Mouse (Mus musculus) limb, embryonic 14.5 days (tissue): ENCODE measurements at regions not wholly inside any gene's neighbourhood (a gene's known extent, or its start where the extent isn't known, plus 50 kb on each side); places are given as distances from the start of the nearest gene placed in this dataset.

Source experiments
- ATAC-seq: fragments of 200-750 bp; cut with Nextera tagmentation; 2 replicates; pipeline ENCODE4 v1.8.0; 2017; ENCODE audit warnings: low read depth, moderate number of reproducible peaks, moderate TSS enrichment; ENCODE audit not compliant: low FRiP score
- DNase-seq: peaks from one replicate; pipeline ENCODE4 v3.0.0-alpha.2; 2015; ENCODE audit warnings: low spot score
- H3K27ac ChIP-seq: fragments of 300-500 bp; sonication (generic); replicated peaks from 2 replicates; pipeline ENCODE4 v1.5.1; 2014; ENCODE audit warnings: low read depth, mild to moderate bottlenecking, low read length, moderate library complexity, mixed read lengths
- H3K27me3 ChIP-seq: fragments of 300-500 bp; sonication (generic); 2 replicates; pipeline ENCODE4 v1.6.1; 2014; ENCODE audit warnings: low read length, mixed read lengths; ENCODE audit not compliant: control insufficient read depth, insufficient read depth
- H3K36me3 ChIP-seq: fragments of 300-500 bp; sonication (generic); 2 replicates; pipeline ENCODE4 v1.6.1; 2014; ENCODE audit warnings: mild to moderate bottlenecking, low read length, moderate library complexity, mixed read lengths; ENCODE audit not compliant: control insufficient read depth, insufficient read depth
- H3K4me1 ChIP-seq: fragments of 300-500 bp; sonication (generic); 2 replicates; pipeline ENCODE4 v1.6.1; 2014; ENCODE audit warnings: antibody characterized with exemption, low read length, mixed read lengths; ENCODE audit not compliant: control insufficient read depth, insufficient read depth
- H3K4me2 ChIP-seq: fragments of 300-500 bp; sonication (generic); replicated peaks from 2 replicates; pipeline ENCODE4 v1.6.1; 2014; ENCODE audit warnings: low read depth, mild to moderate bottlenecking, low read length, moderate library complexity; ENCODE audit not compliant: severe bottlenecking
- H3K4me3 ChIP-seq: fragments of 300-500 bp; sonication (generic); replicated peaks from 2 replicates; pipeline ENCODE4 v1.5.1; 2014; ENCODE audit warnings: low read length
- H3K9ac ChIP-seq: fragments of 300-500 bp; sonication (generic); 2 replicates; pipeline ENCODE4 v1.6.1; 2014; ENCODE audit warnings: mild to moderate bottlenecking, low read depth, low read length, moderate library complexity; ENCODE audit not compliant: severe bottlenecking
- H3K9me3 ChIP-seq: fragments of 300-500 bp; sonication (generic); 2 replicates; pipeline ENCODE4 v1.6.1; 2016; ENCODE audit warnings: low read length; ENCODE audit not compliant: control insufficient read depth
- POLR2A ChIP-seq: fragments of 200-500 bp; IDR thresholded peaks from 2 replicates; pipeline ENCODE4 v1.8.0; 2012; ENCODE audit warnings: inconsistent platforms, mild to moderate bottlenecking, moderate library complexity, borderline replicate concordance; ENCODE audit not compliant: insufficient read depth, insufficient read length; ENCODE audit errors: extremely low read depth
- WGBS: fragments of 180-500 bp; shearing (Covaris S2); extraction: QIAGEN DNeasy Blood & Tissue Kit; methylation state at CpG from one replicate; pipeline ENCODE4 v1.1.7; 2014; 5-methylcytosine and 5-hydroxymethylcytosine counted together

DNA sequence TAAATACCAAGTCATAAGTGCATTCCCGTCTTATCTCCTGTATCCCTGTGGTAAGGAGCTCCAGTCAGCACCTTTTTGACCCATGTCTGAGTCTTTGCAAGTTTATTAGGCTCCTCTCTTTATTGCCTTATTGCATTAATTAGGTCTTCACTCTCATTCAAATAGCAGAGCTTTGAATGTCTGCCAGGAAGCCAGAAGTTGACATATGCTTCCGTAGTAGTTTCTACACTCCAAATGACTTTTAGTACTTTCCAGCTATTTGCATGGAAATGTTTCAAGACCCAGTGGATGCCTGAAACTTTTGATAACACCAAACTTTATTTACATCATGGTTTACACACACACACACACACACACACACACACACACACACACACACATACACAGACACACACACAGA, 153.2 kb upstream of the Tmem28 start:
- no peaks in the 10 kb centered on the region for H3K9me3 ChIP-seq
- peaks cover 4% of the 10 kb centered on the region; the same call in 1 of the 2 replicates for H3K27me3 ChIP-seq
- no peaks in the 10 kb centered on the region for H3K36me3 ChIP-seq
- H3K4me1 ChIP-seq, result no peaks in the 10 kb centered on the region
- DNase-seq (no peak), ATAC-seq (no peak)
- no peak for TF ChIP-seq POLR2A
- no peak overlapping the region for H3K4me3 ChIP-seq
- no peak overlapping the region for H3K9ac ChIP-seq
- H3K27ac ChIP-seq, result no peak overlapping the region
- no peak overlapping the region for H3K4me2 ChIP-seq
- WGBS, result 63% methylated on average over 2 of the region's 2 CpGs

GRCm38 (mm10) chrX:99662566-99662965, 158.3 kb upstream of the Tmem28 start:
- peaks cover 8% of the 10 kb centered on the region; the same call in 1 of the 2 replicates for H3K27me3 ChIP-seq
- H3K4me1 ChIP-seq, result peaks cover 3% of the 10 kb centered on the region
- H3K9me3 ChIP-seq, result no peaks in the 10 kb centered on the region
- no peak for DNase-seq
- no peak overlapping the region for H3K27ac ChIP-seq
- no peak for ATAC-seq
- 19% methylated on average over 3 of the region's 3 CpGs for WGBS
- H3K36me3 ChIP-seq, result no peaks in the 10 kb centered on the region
- no peak overlapping the region for H3K4me2 ChIP-seq
- H3K9ac ChIP-seq, result no peak overlapping the region
- H3K4me3 ChIP-seq, result no peak overlapping the region
- no peak for TF ChIP-seq POLR2A

DNA sequence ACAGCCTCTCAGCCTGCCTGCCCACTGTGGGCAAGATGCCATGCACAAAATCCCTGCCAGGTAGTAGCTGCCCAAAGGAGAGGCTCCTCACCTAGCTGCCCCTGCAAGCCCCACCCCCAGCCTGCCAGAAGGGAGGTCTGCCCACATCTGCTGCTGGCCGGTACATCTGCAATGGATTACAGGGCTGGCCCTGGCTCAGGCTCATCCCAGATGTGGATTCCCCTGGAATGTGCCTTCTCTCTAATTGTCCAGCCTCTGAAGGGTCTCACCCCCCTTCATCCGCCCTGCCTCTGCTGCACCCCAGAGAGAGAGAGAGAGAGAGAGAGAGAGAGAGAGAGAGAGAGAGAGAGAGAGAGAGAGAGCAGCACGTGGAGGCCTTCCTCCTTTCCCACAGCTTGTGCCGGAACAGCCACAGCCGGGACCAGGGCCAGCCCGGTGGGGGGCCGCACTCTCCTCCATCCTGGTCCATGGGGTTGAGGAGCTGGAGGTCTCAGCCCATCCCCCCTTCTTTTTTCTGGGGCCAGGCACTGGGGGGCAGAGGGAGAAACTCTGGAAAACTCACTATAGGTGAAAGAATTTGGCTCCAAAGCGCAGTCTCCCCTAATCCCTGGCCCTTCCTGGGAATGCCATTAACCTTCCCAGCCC, 161.2 kb upstream of the Tmem28 start:
- Histone ChIP-seq H3K4me2 (no peak overlapping the region), H3K9ac (no peak overlapping the region), H3K36me3 (no peaks in the 10 kb centered on the region), H3K4me1 (peaks cover 3% of the 10 kb centered on the region), H3K27me3 (0 out of 2 replicates have a peak, but pooled peaks cover 3% of the 10 kb centered on the region), H3K9me3 (no peaks in the 10 kb centered on the region), H3K4me3 (no peak overlapping the region), H3K27ac (no peak overlapping the region)
- ATAC-seq (peak; percentile 76), DNase-seq (peak; percentile 38)
- TF ChIP-seq POLR2A, result no peak
- 14% methylated on average over 8 of the region's 8 CpGs for WGBS

- H3K27me3 ChIP-seq, result 0 out of 2 replicates have a peak, but pooled peaks cover 3% of the 10 kb centered on the region
- WGBS, result 27% methylated on average over 8 of the region's 8 CpGs
- ATAC-seq, result peak; percentile 48; the same call in 1 of the 2 replicates
These were observed 162.9 kb upstream of the Tmem28 start for GRCm38 (mm10) chrX:99657790-99658451.

GRCm38 (mm10) chrX:99656988-99657387, 163.8 kb upstream of the Tmem28 start:
- 0 out of 2 replicates have a peak, but pooled peaks cover 3% of the 10 kb centered on the region for H3K27me3 ChIP-seq
- no peak overlapping the region for H3K4me3 ChIP-seq
- TF ChIP-seq POLR2A, result no peak
- H3K27ac ChIP-seq, result no peak overlapping the region
- H3K4me1 ChIP-seq, result peaks cover 3% of the 10 kb centered on the region
- no peak for ATAC-seq
- no peaks in the 10 kb centered on the region for H3K36me3 ChIP-seq
- 73% methylated on average over 6 of the region's 6 CpGs for WGBS
- DNase-seq, result no peak
- no peak overlapping the region for H3K4me2 ChIP-seq
- no peak overlapping the region for H3K9ac ChIP-seq
- no peaks in the 10 kb centered on the region for H3K9me3 ChIP-seq

More at GRCm38 (mm10) chrX:99657790-99658451, 162.9 kb upstream of the Tmem28 start:
- DNase-seq, result peak; percentile 66
- Histone ChIP-seq H3K4me3 (no peak overlapping the region), H3K36me3 (no peaks in the 10 kb centered on the region), H3K27ac (no peak overlapping the region), H3K9ac (no peak overlapping the region), H3K4me1 (peaks cover 3% of the 10 kb centered on the region), H3K4me2 (no peak overlapping the region), H3K9me3 (no peaks in the 10 kb centered on the region)
- no peak for TF ChIP-seq POLR2A
